Mouse (Mus musculus): ENCODE measurements around the gene Herc3. TPM values are rescaled to one million over a fixed set of nuclear protein-coding genes. Genes with fewer than 3 reads are reported as not detected.

The Herc3 gene
- polyA plus RNA-seq, 1 experiment, result 0.42 TPM

- TF ChIP-seq GATA1 (IDR thresholded peaks at IDR 0.05; ENCODE audit: low read length), result no peak
These were observed 101.4 kb downstream of the Herc3 start for GRCm38 (mm10) chr6:58932515-58933188.

- no peak for TF ChIP-seq GATA1 (IDR thresholded peaks at IDR 0.05; ENCODE audit: low read length)
These were observed 102.1 kb downstream of the Herc3 start for GRCm38 (mm10) chr6:58933189-58933913.

GRCm38 (mm10) chr6:58934144-58934543 is 102.9 kb downstream of the Herc3 start:
- no peak for TF ChIP-seq GATA1 (IDR thresholded peaks at IDR 0.05; ENCODE audit: low read length)

- no peak for TF ChIP-seq GATA1 (IDR thresholded peaks at IDR 0.05; ENCODE audit: low read length)
These were observed 106.5 kb downstream of the Herc3 start for GRCm38 (mm10) chr6:58937726-58938125.

- TF ChIP-seq GATA1 (IDR thresholded peaks at IDR 0.05; ENCODE audit: low read length), result no peak
These were observed 111.0 kb downstream of the Herc3 start for GRCm38 (mm10) chr6:58942276-58942675.

- TF ChIP-seq GATA1 (IDR thresholded peaks at IDR 0.05; ENCODE audit: low read length), result no peak
These were observed 112.7 kb downstream of the Herc3 start for GRCm38 (mm10) chr6:58943958-58944357.

- TF ChIP-seq GATA1 (IDR thresholded peaks at IDR 0.05; ENCODE audit: low read length), result no peak
These were observed 115.0 kb downstream of the Herc3 start for GRCm38 (mm10) chr6:58946246-58946645.

GRCm38 (mm10) chr6:58946840-58947239 is 115.6 kb downstream of the Herc3 start:
- TF ChIP-seq GATA1 (IDR thresholded peaks at IDR 0.05; ENCODE audit: low read length), result no peak

- TF ChIP-seq GATA1 (IDR thresholded peaks at IDR 0.05; ENCODE audit: low read length), result no peak
These were observed 119.1 kb downstream of the Herc3 start for GRCm38 (mm10) chr6:58950410-58950809.

- no peak for TF ChIP-seq GATA1 (IDR thresholded peaks at IDR 0.05; ENCODE audit: low read length)
These were observed 120.1 kb downstream of the Herc3 start for GRCm38 (mm10) chr6:58951128-58951992.

GRCm38 (mm10) chr6:58960523-58960922 is 129.3 kb downstream of the Herc3 start:
- TF ChIP-seq GATA1 (IDR thresholded peaks at IDR 0.05; ENCODE audit: low read length), result no peak

GRCm38 (mm10) chr6:58962691-58963090 is 131.4 kb downstream of the Herc3 start:
- no peak for TF ChIP-seq GATA1 (IDR thresholded peaks at IDR 0.05; ENCODE audit: low read length)

- TF ChIP-seq GATA1 (IDR thresholded peaks at IDR 0.05; ENCODE audit: low read length), result no peak
These were observed 132.8 kb downstream of the Herc3 start for GRCm38 (mm10) chr6:58964091-58964490.

GRCm38 (mm10) chr6:58964565-58964964 is 133.3 kb downstream of the Herc3 start:
- TF ChIP-seq GATA1 (IDR thresholded peaks at IDR 0.05; ENCODE audit: low read length), result no peak

- TF ChIP-seq GATA1 (IDR thresholded peaks at IDR 0.05; ENCODE audit: low read length), result no peak
These were observed 134.0 kb downstream of the Herc3 start for GRCm38 (mm10) chr6:58965071-58965831.
